Mouse (Mus musculus) midbrain, postnatal 0 days (tissue): ENCODE results near the gene Zfhx3. TPM values are rescaled to one million over a fixed set of nuclear protein-coding genes. Genes with fewer than 3 reads are reported as not detected.

Source experiments
- ATAC-seq: fragments of 200-750 bp; cut with Nextera tagmentation; 2 replicates; pipeline ENCODE4 v1.8.0; 2017; ENCODE audit warnings: moderate number of reproducible peaks, mild to moderate bottlenecking, moderate TSS enrichment, moderate library complexity; ENCODE audit not compliant: low FRiP score
- DNase-seq: peaks from one replicate; pipeline ENCODE4 v3.0.0-alpha.2; 2015; ENCODE audit warnings: low spot score
- H3K27ac ChIP-seq: fragments of 300-500 bp; sonication (generic); 2 replicates; pipeline ENCODE4 v1.5.1; 2014; ENCODE audit warnings: low read depth, mild to moderate bottlenecking, low read length, mixed read lengths
- H3K27me3 ChIP-seq: fragments of 300-500 bp; sonication (generic); 2 replicates; pipeline ENCODE4 v1.6.1; 2014; ENCODE audit warnings: low read length, control low read depth, mixed read lengths; ENCODE audit not compliant: insufficient read depth
- H3K36me3 ChIP-seq: fragments of 300-500 bp; sonication (generic); 2 replicates; pipeline ENCODE4 v1.6.1; 2014; ENCODE audit warnings: low read length, control low read depth, mixed read lengths; ENCODE audit not compliant: insufficient read depth
- H3K4me1 ChIP-seq: fragments of 300-500 bp; sonication (generic); 2 replicates; pipeline ENCODE4 v1.6.1; 2014; ENCODE audit warnings: mild to moderate bottlenecking, control low read depth, antibody characterized with exemption, low read length, mixed read lengths; ENCODE audit not compliant: insufficient read depth
- H3K4me2 ChIP-seq: fragments of 300-500 bp; sonication (generic); 2 replicates; pipeline ENCODE4 v1.6.1; 2014; ENCODE audit warnings: low read depth, mild to moderate bottlenecking, low read length, mixed read lengths; ENCODE audit not compliant: poor library complexity, severe bottlenecking
- H3K4me3 ChIP-seq: fragments of 300-500 bp; sonication (generic); 2 replicates; pipeline ENCODE4 v1.5.1; 2014; ENCODE audit warnings: low read depth, mild to moderate bottlenecking, low read length, moderate library complexity
- H3K9ac ChIP-seq: fragments of 300-500 bp; sonication (generic); replicated peaks from 2 replicates; pipeline ENCODE4 v1.6.1; 2014; ENCODE audit warnings: mild to moderate bottlenecking, low read length, moderate library complexity, mixed read lengths; ENCODE audit not compliant: poor library complexity, severe bottlenecking
- H3K9me3 ChIP-seq: fragments of 300-500 bp; sonication (generic); 2 replicates; pipeline ENCODE4 v1.6.1; 2016; ENCODE audit warnings: low read length, control low read depth
- CTCF ChIP-seq: IDR thresholded peaks from 2 replicates; pipeline ENCODE4 v1.5.1; 2016; ENCODE audit warnings: antibody characterized with exemption, mild to moderate bottlenecking
- WGBS: fragments of 180-500 bp; shearing (Covaris S2); extraction: QIAGEN DNeasy Blood & Tissue Kit; methylation state at CpG from one replicate; pipeline ENCODE4 v1.1.7; 2014; 5-methylcytosine and 5-hydroxymethylcytosine counted together
- polyA plus RNA-seq: library from polyadenylated mRNA; unstranded; fragments of >200 nt; fragmentation: Nextera tagmentation; extraction: Ambion mirVana; gene quantifications from 2 replicates; pipeline ENCODE4 v1.2.1, GENCODE M21; 2015
- total RNA-seq: library from RNA; depleted of rRNA; stranded (reverse); fragments of >200 nt; gene quantifications from 2 replicates; pipeline ENCODE4 v1.2.3, GENCODE M21; 2014

The Zfhx3 gene
- total and polyA plus RNA-seq, 2 experiments from 2014 or later: 33.1 to 44.5 TPM

DNA sequence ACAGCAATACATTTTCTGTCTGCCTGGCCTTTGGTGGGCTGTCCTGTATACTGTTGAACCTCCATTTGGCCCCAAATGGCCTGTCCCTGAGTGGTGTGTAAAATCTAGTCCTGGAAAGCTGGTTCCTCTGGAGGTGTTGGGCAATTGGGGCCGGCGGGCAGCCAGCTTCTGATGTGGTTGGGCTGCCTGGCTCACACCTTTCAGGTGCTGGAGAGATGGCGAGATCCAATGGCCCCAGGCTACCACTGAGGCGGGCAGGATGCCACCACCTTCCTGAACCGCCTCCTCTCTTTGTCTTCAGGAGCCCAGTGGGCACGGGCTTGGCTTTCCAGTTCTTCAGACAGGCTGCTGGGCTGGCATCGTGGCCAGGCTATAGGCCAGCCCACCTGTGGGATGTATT is 803.1 kb downstream of the Zfhx3 start:
- Histone ChIP-seq H3K27me3 (no peaks in the 10 kb centered on the region), H3K4me1 (peaks cover 4% of the 10 kb centered on the region; the same call in 1 of the 2 replicates), H3K4me2 (no peak overlapping the region), H3K9ac (no peak overlapping the region), H3K4me3 (no peak overlapping the region), H3K9me3 (no peaks in the 10 kb centered on the region), H3K27ac (no peak overlapping the region), H3K36me3 (no peaks in the 10 kb centered on the region)
- ATAC-seq (no peak), DNase-seq (no peak)
- no peak for TF ChIP-seq CTCF
- 97% methylated on average over 7 of the region's 7 CpGs for WGBS

DNA sequence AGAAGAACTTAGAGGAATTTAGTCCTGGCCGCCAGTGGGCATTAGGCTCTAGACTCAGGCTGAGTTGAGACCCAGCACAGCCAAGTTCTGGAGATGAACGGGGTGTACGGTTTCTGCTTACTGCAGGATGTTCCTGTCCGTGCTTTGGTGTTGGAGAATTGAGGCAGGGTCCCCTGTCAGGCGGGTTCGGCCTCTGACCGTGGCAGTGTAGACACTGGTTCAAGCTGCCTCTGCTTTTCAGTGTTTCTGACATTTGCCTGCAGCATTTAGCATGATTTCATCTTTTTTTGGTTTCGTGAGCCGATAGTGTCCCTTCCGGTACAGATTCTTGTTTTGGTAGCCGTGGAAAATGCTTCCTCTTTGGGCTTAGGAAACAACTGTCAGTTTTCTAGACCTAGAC is 805.7 kb downstream of the Zfhx3 start:
- no peak for ATAC-seq
- Histone ChIP-seq H3K4me1 (peaks cover 4% of the 10 kb centered on the region; the same call in 1 of the 2 replicates), H3K36me3 (no peaks in the 10 kb centered on the region), H3K4me3 (no peak overlapping the region), H3K4me2 (no peak overlapping the region), H3K9ac (no peak overlapping the region), H3K9me3 (no peaks in the 10 kb centered on the region), H3K27me3 (no peaks in the 10 kb centered on the region), H3K27ac (no peak overlapping the region)
- TF ChIP-seq CTCF: no peak
- no peak for DNase-seq
- 38% methylated on average over 11 of the region's 11 CpGs for WGBS

DNA sequence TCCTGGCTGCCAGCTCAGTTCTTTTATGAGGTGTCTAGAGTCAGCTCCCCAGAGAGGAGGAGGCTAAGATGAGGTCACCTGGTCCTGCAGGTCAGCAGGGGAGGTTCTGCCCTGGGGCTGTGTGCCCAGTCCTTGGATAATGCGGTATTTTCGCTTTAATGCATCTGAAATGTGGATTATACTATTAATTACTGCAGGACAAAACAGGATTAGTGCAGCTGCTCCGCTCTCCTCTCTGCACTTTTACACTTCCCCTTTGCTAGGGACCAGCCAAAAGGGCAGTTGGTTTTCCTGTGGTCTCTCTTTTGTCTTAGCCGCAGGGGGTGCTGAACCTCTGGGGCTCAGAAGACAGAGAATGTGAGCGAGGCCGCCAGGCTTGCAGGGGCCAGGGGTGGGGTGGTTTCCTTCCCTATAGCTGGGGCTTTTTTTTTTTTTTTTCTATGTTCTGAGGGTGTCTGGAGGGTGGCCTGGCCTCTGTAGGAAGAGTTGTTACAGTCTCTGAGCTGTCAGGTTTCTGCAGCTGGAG is 806.5 kb downstream of the Zfhx3 start:
- ATAC-seq: no peak
- no peaks in the 10 kb centered on the region for H3K36me3 ChIP-seq
- peaks cover 4% of the 10 kb centered on the region; the same call in 1 of the 2 replicates for H3K4me1 ChIP-seq
- 12% methylated on average over 6 of the region's 6 CpGs for WGBS
- peak overlapping the region; percentile 21; the same call in 1 of the 2 replicates for H3K27ac ChIP-seq
- peak; percentile 21 for DNase-seq
- no peak overlapping the region for H3K9ac ChIP-seq
- no peaks in the 10 kb centered on the region for H3K27me3 ChIP-seq
- no peak overlapping the region for H3K4me2 ChIP-seq
- no peak overlapping the region for H3K4me3 ChIP-seq
- no peaks in the 10 kb centered on the region for H3K9me3 ChIP-seq
- TF ChIP-seq CTCF: no peak

DNA sequence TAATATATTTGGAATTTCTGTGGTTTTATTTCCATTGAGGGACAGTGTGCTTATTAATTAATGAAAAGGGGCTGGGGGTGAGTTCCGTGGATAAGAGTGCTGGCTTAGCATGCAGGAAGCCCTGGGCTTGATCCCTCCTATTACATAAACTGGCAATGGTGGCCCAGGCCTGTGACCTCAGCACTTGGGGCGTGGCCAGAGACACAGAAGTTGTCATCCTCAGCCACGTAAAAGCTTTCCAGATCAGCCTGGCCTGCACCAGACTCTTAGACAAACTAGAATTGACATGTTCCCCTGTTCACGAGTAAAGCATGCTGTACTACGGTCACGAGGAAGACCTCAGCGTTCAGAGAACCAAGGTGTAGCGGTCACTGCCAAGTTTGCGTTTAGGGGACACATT is 808.4 kb downstream of the Zfhx3 start:
- Histone ChIP-seq H3K36me3 (no peaks in the 10 kb centered on the region), H3K9me3 (no peaks in the 10 kb centered on the region), H3K4me2 (no peak overlapping the region), H3K9ac (no peak overlapping the region), H3K4me1 (peaks cover 10% of the 10 kb centered on the region), H3K27me3 (no peaks in the 10 kb centered on the region), H3K27ac (no peak overlapping the region), H3K4me3 (no peak overlapping the region)
- DNase-seq (no peak), ATAC-seq (no peak)
- WGBS: 85% methylated on average over 9 of the region's 9 CpGs
- no peak for TF ChIP-seq CTCF

DNA sequence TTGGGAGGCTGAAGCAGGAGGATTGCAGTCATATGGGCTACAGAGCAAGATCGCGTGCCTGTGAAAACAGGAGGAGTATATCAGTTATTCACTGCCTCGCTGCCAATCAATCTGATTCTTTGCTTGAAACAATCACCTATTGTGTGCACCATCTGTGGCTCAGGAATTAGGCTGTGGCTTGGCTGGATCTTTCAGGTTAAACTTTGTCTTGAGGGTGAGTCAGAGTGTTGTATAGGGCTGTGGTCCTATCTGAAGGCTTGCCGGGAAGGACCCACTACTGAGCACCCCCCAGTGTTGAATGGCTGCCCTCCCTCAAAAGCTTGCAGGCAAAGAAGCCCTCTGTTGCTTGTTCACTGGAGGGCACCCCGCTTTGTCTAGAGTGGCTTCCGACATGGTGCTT is 812.1 kb downstream of the Zfhx3 start:
- Histone ChIP-seq H3K4me2 (no peak overlapping the region), H3K36me3 (no peaks in the 10 kb centered on the region), H3K4me1 (peaks cover 14% of the 10 kb centered on the region), H3K27me3 (no peaks in the 10 kb centered on the region), H3K27ac (no peak overlapping the region), H3K4me3 (no peak overlapping the region), H3K9me3 (no peaks in the 10 kb centered on the region), H3K9ac (no peak overlapping the region)
- WGBS: 71% methylated on average over 6 of the region's 6 CpGs
- DNase-seq (no peak), ATAC-seq (no peak)
- TF ChIP-seq CTCF: no peak

DNA sequence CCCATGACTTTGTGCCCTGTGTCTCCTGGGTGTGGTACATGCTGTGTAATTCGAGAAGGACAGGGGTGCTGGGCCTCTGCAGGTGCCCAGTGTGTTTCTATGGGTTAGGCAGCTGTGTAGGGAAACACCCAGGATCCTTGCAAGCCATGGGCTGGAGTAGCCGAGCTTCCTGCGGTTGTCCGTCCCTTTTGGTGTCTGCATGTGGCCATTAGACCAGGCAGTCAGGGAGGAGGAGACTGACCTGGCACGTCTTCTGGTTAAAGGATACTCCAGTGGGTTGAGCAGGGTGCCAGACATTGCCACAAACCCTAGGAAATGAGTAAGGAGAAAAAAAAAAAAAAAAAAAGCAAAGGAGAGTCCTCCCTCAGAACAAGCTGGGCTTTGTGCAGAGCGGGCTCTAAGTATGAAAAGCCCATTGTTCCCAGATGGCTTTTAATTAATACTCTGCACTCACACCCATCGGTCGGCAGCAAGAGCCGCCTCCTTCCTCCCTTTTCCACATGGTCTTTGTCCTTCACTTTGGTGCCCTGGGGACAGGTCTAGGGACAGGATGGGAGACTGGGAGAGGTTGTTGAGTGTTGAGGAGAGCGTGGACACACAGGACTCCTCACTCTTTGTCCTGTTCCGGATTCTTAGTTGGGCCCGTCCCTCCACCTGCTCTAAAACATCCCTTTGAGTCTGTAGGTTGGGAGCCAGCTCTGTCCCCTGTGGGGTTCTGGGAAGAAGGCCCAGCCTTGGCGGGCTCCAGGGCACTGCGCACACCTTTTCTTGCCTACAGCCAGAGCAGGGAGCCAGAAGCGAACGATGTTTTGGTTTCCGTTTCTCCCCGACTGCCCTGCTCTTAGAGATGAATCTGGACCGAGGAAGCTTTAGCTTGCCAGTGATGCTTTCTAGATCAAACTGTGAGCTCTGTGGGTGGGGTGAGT is 813.2 kb downstream of the Zfhx3 start:
- H3K4me1 ChIP-seq: peaks cover 14% of the 10 kb centered on the region
- 0 out of 2 replicates have a peak overlapping the region, but pooled peaks have one; percentile 13 for H3K9ac ChIP-seq
- no peaks in the 10 kb centered on the region for H3K36me3 ChIP-seq
- no peak for TF ChIP-seq CTCF
- H3K4me3 ChIP-seq: no peak overlapping the region
- ATAC-seq (0 out of 2 replicates have a peak, but pooled peaks have one; percentile 46), DNase-seq (peak; percentile 52)
- WGBS: 48% methylated on average over 19 of the region's 19 CpGs
- peak overlapping the region; percentile 47 for H3K27ac ChIP-seq
- H3K27me3 ChIP-seq: no peaks in the 10 kb centered on the region
- no peaks in the 10 kb centered on the region for H3K9me3 ChIP-seq
- 0 out of 2 replicates have a peak overlapping the region, but pooled peaks have one; percentile 9 for H3K4me2 ChIP-seq
